Mouse (Mus musculus): ENCODE results near the gene S100a6.
A peak's percentile ranks its signal among the peaks of the same experiment; 100 is the strongest.

Gene S100a6

GRCm38 (mm10) chr3:90612728-90613291, at the start of gene S100a6:
TSS of gene S100a6 (plus strand) at chr3:90612882.
- DNase-seq (ENCODE audit: low spot score in 2 of 2): peak; percentile 48 to 66

GRCm38 (mm10) chr3:90574691-90575090, 38.0 kb upstream of the S100a6 start:
- no peak for DNase-seq (ENCODE audit: low spot score in 2 of 2)

GRCm38 (mm10) chr3:90575320-90575719, 37.4 kb upstream of the S100a6 start:
- no peak for DNase-seq (ENCODE audit: low spot score in 2 of 2)

GRCm38 (mm10) chr3:90576351-90577001, 36.2 kb upstream of the S100a6 start:
- no peak for DNase-seq (ENCODE audit: low spot score in 2 of 2)

GRCm38 (mm10) chr3:90579433-90579832, 33.2 kb upstream of the S100a6 start:
- no peak for DNase-seq (ENCODE audit: low spot score in 2 of 2)

- DNase-seq (ENCODE audit: low spot score in 2 of 2): no peak
Measured at GRCm38 (mm10) chr3:90581141-90581540, 31.5 kb upstream of the S100a6 start.

- DNase-seq (ENCODE audit: low spot score in 2 of 2): no peak
Measured at GRCm38 (mm10) chr3:90582156-90582555, 30.5 kb upstream of the S100a6 start.

GRCm38 (mm10) chr3:90582556-90582955, 30.1 kb upstream of the S100a6 start:
- DNase-seq (ENCODE audit: low spot score in 2 of 2): no peak

- DNase-seq (ENCODE audit: low spot score in 2 of 2): no peak
Measured at GRCm38 (mm10) chr3:90583893-90584292, 28.8 kb upstream of the S100a6 start.

GRCm38 (mm10) chr3:90585595-90585994, 27.1 kb upstream of the S100a6 start:
- peak in 1 of 2 experiments; percentile 38 for DNase-seq (ENCODE audit: low spot score in 2 of 2)

- no peak for DNase-seq (ENCODE audit: low spot score in 2 of 2)
Measured at GRCm38 (mm10) chr3:90586016-90586643, 26.6 kb upstream of the S100a6 start.

GRCm38 (mm10) chr3:90586906-90587305, 25.8 kb upstream of the S100a6 start:
- peak; percentile 59 to 62 for DNase-seq (ENCODE audit: low spot score in 2 of 2)

- no peak for DNase-seq (ENCODE audit: low spot score in 2 of 2)
Measured at GRCm38 (mm10) chr3:90587361-90588101, 25.2 kb upstream of the S100a6 start.

GRCm38 (mm10) chr3:90589390-90589789, 23.3 kb upstream of the S100a6 start:
- no peak for DNase-seq (ENCODE audit: low spot score in 2 of 2)

- DNase-seq (ENCODE audit: low spot score in 2 of 2): no peak
Measured at GRCm38 (mm10) chr3:90589947-90590346, 22.7 kb upstream of the S100a6 start, which contains the start of gene S100a2. TSS of gene S100a2 (plus strand) at chr3:90590247.

GRCm38 (mm10) chr3:90594466-90594865, 18.2 kb upstream of the S100a6 start:
- DNase-seq (ENCODE audit: low spot score in 2 of 2): no peak

- no peak for DNase-seq (ENCODE audit: low spot score in 2 of 2)
Measured at GRCm38 (mm10) chr3:90595556-90595955, 17.1 kb upstream of the S100a6 start.

- DNase-seq (ENCODE audit: low spot score in 2 of 2): no peak
Measured at GRCm38 (mm10) chr3:90596810-90597209, 15.9 kb upstream of the S100a6 start.

- DNase-seq (ENCODE audit: low spot score in 2 of 2): no peak
Measured at GRCm38 (mm10) chr3:90597736-90598135, 14.9 kb upstream of the S100a6 start.

- no peak for DNase-seq (ENCODE audit: low spot score in 2 of 2)
Measured at GRCm38 (mm10) chr3:90598212-90598611, 14.5 kb upstream of the S100a6 start.

GRCm38 (mm10) chr3:90599401-90599800, 13.3 kb upstream of the S100a6 start:
- no peak for DNase-seq (ENCODE audit: low spot score in 2 of 2)

- DNase-seq (ENCODE audit: low spot score in 2 of 2): no peak
Measured at GRCm38 (mm10) chr3:90600036-90600435, 12.6 kb upstream of the S100a6 start.
